Mouse (Mus musculus) forebrain, embryonic 13.5 days (tissue): Measurements from ENCODE around the gene Acad12. TPM values are rescaled to one million over a fixed set of nuclear protein-coding genes. Genes with fewer than 3 reads are reported as not detected.
"Not testable (repeated sequence)": the region's sequence is repeated elsewhere in the genome, so short reads cannot be mapped to it uniquely, and the experiment has no call there.

Source experiments
- ATAC-seq: fragments of 200-750 bp; cut with Nextera tagmentation; 2 replicates; pipeline ENCODE4 v1.8.0; 2017
- H3K27ac ChIP-seq: fragments of 300-500 bp; sonication (generic); 2 replicates; pipeline ENCODE4 v1.5.1; 2015; ENCODE audit warnings: inconsistent platforms, mild to moderate bottlenecking, moderate library complexity
- H3K27me3 ChIP-seq: fragments of 300-500 bp; sonication (generic); 2 replicates; pipeline ENCODE4 v1.6.1; 2015; ENCODE audit warnings: mild to moderate bottlenecking, inconsistent platforms
- H3K36me3 ChIP-seq: fragments of 300-500 bp; sonication (generic); 2 replicates; pipeline ENCODE4 v1.6.1; 2015; ENCODE audit warnings: mild to moderate bottlenecking, inconsistent platforms; ENCODE audit not compliant: poor library complexity, severe bottlenecking
- H3K4me1 ChIP-seq: fragments of 300-500 bp; sonication (generic); 2 replicates; pipeline ENCODE4 v1.6.1; 2015; ENCODE audit warnings: inconsistent platforms
- H3K4me2 ChIP-seq: fragments of 300-500 bp; sonication (generic); 2 replicates; pipeline ENCODE4 v1.6.1; 2015; ENCODE audit warnings: inconsistent platforms, mild to moderate bottlenecking, moderate library complexity
- H3K4me3 ChIP-seq: fragments of 300-500 bp; sonication (generic); 2 replicates; pipeline ENCODE4 v1.5.1; 2015; ENCODE audit warnings: mild to moderate bottlenecking, inconsistent platforms
- H3K9ac ChIP-seq: fragments of 300-500 bp; sonication (generic); 2 replicates; pipeline ENCODE4 v1.6.1; 2015; ENCODE audit warnings: mild to moderate bottlenecking, inconsistent platforms
- H3K9me3 ChIP-seq: fragments of 300-500 bp; sonication (generic); replicated peaks from 2 replicates; pipeline ENCODE4 v1.6.1; 2016; ENCODE audit warnings: inconsistent platforms
- WGBS: fragments of 180-500 bp; shearing (Covaris S2); methylation state at CpG from one replicate; pipeline ENCODE4 v1.1.7; 2015; 5-methylcytosine and 5-hydroxymethylcytosine counted together
- polyA plus RNA-seq: library from polyadenylated mRNA; unstranded; fragments of >200 nt; fragmentation: Nextera tagmentation; extraction: Ambion mirVana; gene quantifications from 2 replicates; pipeline ENCODE4 v1.2.1, GENCODE M21; 2015

Gene Acad12
- polyA plus RNA-seq = 1.0 TPM in 2 replicates

- 1% methylated on average over 34 of the region's 58 CpGs for WGBS
- peak within 1 kb of the TSS; percentile 61 for H3K27ac ChIP-seq
- H3K9ac ChIP-seq = peak within 1 kb of the TSS; percentile 84
- H3K4me3 ChIP-seq = peak within 1 kb of the TSS; percentile 67
- no peaks in the 10 kb centered on the region for H3K27me3 ChIP-seq
- peak; percentile 85 for ATAC-seq
- no peaks in the 10 kb centered on the region for H3K9me3 ChIP-seq
- no peaks in the 10 kb centered on the region for H3K36me3 ChIP-seq
- peaks cover 13% of the 10 kb centered on the region for H3K4me1 ChIP-seq
- H3K4me2 ChIP-seq = peak within 1 kb of the TSS; percentile 89
These were observed at the start of gene Acad12 for GRCm38 (mm10) chr5:121618592-121619513. Gene Acad12, minus strand, starts transcription at chr5:121618938.

- WGBS = 75% methylated on average over 6 of the region's 6 CpGs
- H3K4me3 ChIP-seq = no peak overlapping the region
- ATAC-seq = no peak
- H3K27me3 ChIP-seq = no peaks in the 10 kb centered on the region
- no peak overlapping the region for H3K27ac ChIP-seq
- no peaks in the 10 kb centered on the region for H3K9me3 ChIP-seq
- H3K4me2 ChIP-seq = no peak overlapping the region
- peaks cover 81% of the 10 kb centered on the region for H3K36me3 ChIP-seq
- no peaks in the 10 kb centered on the region for H3K4me1 ChIP-seq
- no peak overlapping the region for H3K9ac ChIP-seq
These were observed 49.7 kb upstream of the Acad12 start for GRCm38 (mm10) chr5:121668411-121668810.

GRCm38 (mm10) chr5:121667067-121667466 lies 48.3 kb upstream of the Acad12 start:
- WGBS = 93% methylated on average over 4 of the region's 4 CpGs
- H3K9me3 ChIP-seq = no peaks in the 10 kb centered on the region
- H3K27me3 ChIP-seq = no peaks in the 10 kb centered on the region
- no peak for ATAC-seq
- no peak overlapping the region for H3K9ac ChIP-seq
- H3K4me1 ChIP-seq = peaks cover 4% of the 10 kb centered on the region
- H3K4me3 ChIP-seq = no peak overlapping the region
- no peak overlapping the region for H3K27ac ChIP-seq
- H3K36me3 ChIP-seq = peaks cover 78% of the 10 kb centered on the region
- H3K4me2 ChIP-seq = no peak overlapping the region

- Histone ChIP-seq H3K4me2 (no peak overlapping the region), H3K4me3 (no peak overlapping the region), H3K9me3 (no peaks in the 10 kb centered on the region), H3K27ac (no peak overlapping the region), H3K9ac (no peak overlapping the region), H3K27me3 (no peaks in the 10 kb centered on the region), H3K4me1 (peaks cover 19% of the 10 kb centered on the region), H3K36me3 (peaks cover 62% of the 10 kb centered on the region)
- WGBS = 97% methylated on average over 9 of the region's 9 CpGs
- ATAC-seq = no peak
These were observed 46.2 kb upstream of the Acad12 start for GRCm38 (mm10) chr5:121664971-121665370.

GRCm38 (mm10) chr5:121664078-121664477 lies 45.3 kb upstream of the Acad12 start:
- H3K27ac ChIP-seq = no peak overlapping the region
- no peak for ATAC-seq
- no peak overlapping the region for H3K4me2 ChIP-seq
- peaks cover 56% of the 10 kb centered on the region for H3K36me3 ChIP-seq
- no peak overlapping the region for H3K9ac ChIP-seq
- H3K27me3 ChIP-seq = no peaks in the 10 kb centered on the region
- WGBS = 91% methylated on average over 6 of the region's 6 CpGs
- no peak overlapping the region for H3K4me3 ChIP-seq
- peaks cover 25% of the 10 kb centered on the region for H3K4me1 ChIP-seq
- no peaks in the 10 kb centered on the region for H3K9me3 ChIP-seq

GRCm38 (mm10) chr5:121663456-121663855 lies 44.7 kb upstream of the Acad12 start:
- Histone ChIP-seq H3K9ac (no peak overlapping the region), H3K27ac (no peak overlapping the region), H3K4me3 (no peak overlapping the region), H3K4me2 (no peak overlapping the region), H3K27me3 (no peaks in the 10 kb centered on the region), H3K9me3 (no peaks in the 10 kb centered on the region), H3K4me1 (peaks cover 25% of the 10 kb centered on the region), H3K36me3 (peaks cover 50% of the 10 kb centered on the region)
- ATAC-seq = no peak
- 90% methylated on average over 8 of the region's 8 CpGs for WGBS

- Histone ChIP-seq H3K9me3 (no peaks in the 10 kb centered on the region), H3K27ac (no peak overlapping the region), H3K36me3 (peaks cover 36% of the 10 kb centered on the region), H3K4me1 (peaks cover 25% of the 10 kb centered on the region), H3K4me3 (peak overlapping the region; percentile 97), H3K9ac (peak overlapping the region; percentile 96), H3K27me3 (no peaks in the 10 kb centered on the region), H3K4me2 (peak overlapping the region; percentile 89)
- WGBS = 87% methylated on average over 5 of the region's 5 CpGs
- no peak for ATAC-seq
These were observed 42.8 kb upstream of the Acad12 start for GRCm38 (mm10) chr5:121661494-121661893.

GRCm38 (mm10) chr5:121660897-121661254 lies 42.1 kb upstream of the Acad12 start:
- no peaks in the 10 kb centered on the region for H3K27me3 ChIP-seq
- peak overlapping the region; percentile 96 for H3K9ac ChIP-seq
- peak overlapping the region; percentile 61 for H3K27ac ChIP-seq
- peak overlapping the region; percentile 89 for H3K4me2 ChIP-seq
- peaks cover 30% of the 10 kb centered on the region for H3K36me3 ChIP-seq
- no peaks in the 10 kb centered on the region for H3K9me3 ChIP-seq
- peak overlapping the region; percentile 97 for H3K4me3 ChIP-seq
- peak; percentile 16; the same call in 1 of the 2 replicates for ATAC-seq
- 2% methylated on average over 26 of the region's 26 CpGs for WGBS
- H3K4me1 ChIP-seq = peaks cover 25% of the 10 kb centered on the region

- no peaks in the 10 kb centered on the region for H3K27me3 ChIP-seq
- peak within 1 kb of the TSS; percentile 97 for H3K4me3 ChIP-seq
- peaks cover 26% of the 10 kb centered on the region for H3K36me3 ChIP-seq
- H3K9me3 ChIP-seq = no peaks in the 10 kb centered on the region
- peak; percentile 92 for ATAC-seq
- H3K4me1 ChIP-seq = peaks cover 25% of the 10 kb centered on the region
- peak within 1 kb of the TSS; percentile 61 for H3K27ac ChIP-seq
- 1% methylated on average over 85 of the region's 85 CpGs for WGBS
- peak within 1 kb of the TSS; percentile 89 for H3K4me2 ChIP-seq
- H3K9ac ChIP-seq = peak within 1 kb of the TSS; percentile 96
These were observed 41.5 kb upstream of the Acad12 start, which contains the start of the genes Acad10 and Brap for GRCm38 (mm10) chr5:121660059-121660896. Gene Acad10, minus strand, starts transcription at chr5:121660514. Gene Brap, plus strand, starts transcription at chr5:121660563.

GRCm38 (mm10) chr5:121657656-121658055 lies 38.9 kb upstream of the Acad12 start:
- peaks cover 25% of the 10 kb centered on the region for H3K4me1 ChIP-seq
- 88% methylated on average over 6 of the region's 6 CpGs for WGBS
- H3K27me3 ChIP-seq, H3K27ac ChIP-seq, H3K36me3 ChIP-seq, H3K4me2 ChIP-seq, H3K4me3 ChIP-seq, ATAC-seq, H3K9ac ChIP-seq, H3K9me3 ChIP-seq: not testable (repeated sequence)

GRCm38 (mm10) chr5:121656866-121657265 lies 38.1 kb upstream of the Acad12 start:
- WGBS = 82% methylated on average over 6 of the region's 6 CpGs
- not testable (repeated sequence) for H3K27ac ChIP-seq, ATAC-seq, H3K9ac ChIP-seq, H3K36me3 ChIP-seq, H3K27me3 ChIP-seq, H3K4me2 ChIP-seq, H3K4me3 ChIP-seq, H3K9me3 ChIP-seq
- H3K4me1 ChIP-seq = peaks cover 19% of the 10 kb centered on the region

GRCm38 (mm10) chr5:121654526-121654925 lies 35.8 kb upstream of the Acad12 start:
- Histone ChIP-seq H3K27ac (no peak overlapping the region), H3K27me3 (no peaks in the 10 kb centered on the region), H3K4me3 (no peak overlapping the region), H3K36me3 (no peaks in the 10 kb centered on the region), H3K4me2 (no peak overlapping the region), H3K9ac (no peak overlapping the region), H3K4me1 (peaks cover 2% of the 10 kb centered on the region; the same call in 1 of the 2 replicates), H3K9me3 (no peaks in the 10 kb centered on the region)
- WGBS = 87% methylated on average over 4 of the region's 4 CpGs
- ATAC-seq = no peak
